In genomic region chr4:87865041-87865440, GRCm38 (mm10) we compare ENCODE assay signal across 16 mouse cellular contexts.
"Had no signal": no experiment of that assay in that cellular context is flagged by ENCODE, and none has a peak within 500 bp of the region (broad histone marks: within the 10 kb centered on the region; RNA-seq: fewer than 3 reads in every experiment).

No protein-coding gene starts in this region.

- DNase-seq: kidney, adult 2 months; kidney, postnatal 25 days; lung, embryonic 14.5 days; lung, postnatal 10 days; lung, postnatal 4 days; right cerebral cortex, postnatal 14 days; thymus, adult 2 months; thymus, postnatal 25 days had no signal

- H3K4me3 ChIP-seq: hindbrain, embryonic 15.5 days; left cerebral cortex, adult 2 months; limb, embryonic 15.5 days; liver, embryonic 12.5 days; midbrain, embryonic 10.5 days; stomach, embryonic 15.5 days had no signal

- H3K36me3 ChIP-seq: hindbrain, embryonic 15.5 days; limb, embryonic 15.5 days; stomach, embryonic 15.5 days had no signal

- H3K9me3 ChIP-seq: hindbrain, embryonic 15.5 days; limb, embryonic 15.5 days; liver, embryonic 12.5 days; midbrain, embryonic 10.5 days; stomach, embryonic 15.5 days had no signal

- H3K27me3 ChIP-seq: hindbrain, embryonic 15.5 days; limb, embryonic 15.5 days; liver, embryonic 12.5 days; stomach, embryonic 15.5 days had no signal

- H3K9ac ChIP-seq: hindbrain, embryonic 15.5 days; limb, embryonic 15.5 days; liver, embryonic 12.5 days; lung, embryonic 14.5 days; stomach, embryonic 15.5 days had no signal

- H3K27ac ChIP-seq: hindbrain, embryonic 15.5 days; left cerebral cortex, adult 2 months; limb, embryonic 15.5 days; liver, embryonic 12.5 days; midbrain, embryonic 10.5 days; stomach, embryonic 15.5 days had no signal

- ATAC-seq: inflammation-experienced regulatory T-cells, adult 6 months; liver, embryonic 12.5 days; midbrain, embryonic 16.5 days had no signal

- H3K4me2 ChIP-seq: hindbrain, embryonic 15.5 days; limb, embryonic 15.5 days; liver, embryonic 12.5 days; lung, embryonic 14.5 days; stomach, embryonic 15.5 days had no signal
